Mouse (Mus musculus): Measurements from ENCODE around the gene Panx2. TPM values are rescaled to one million over a fixed set of nuclear protein-coding genes. Genes with fewer than 3 reads are reported as not detected.

The Panx2 gene
- polyA plus RNA-seq, 1 experiment = not detected

- H3K79me2 ChIP-seq (ENCODE audit: control insufficient read depth, insufficient read depth) = no peaks in the 10 kb centered on the region
- no peak overlapping the region for H3K4me2 ChIP-seq (ENCODE audit: low read depth)
- H3K4me3 ChIP-seq = no peak overlapping the region
- TF ChIP-seq USF1 (IDR thresholded peaks at IDR 0.05; ENCODE audit: low read depth) (no peak), POLR2A (IDR thresholded peaks at IDR 0.05; ENCODE audit: insufficient read length, low read depth) (no peak), TCF12 (IDR thresholded peaks at IDR 0.05; ENCODE audit: insufficient read depth, poor library complexity, severe bottlenecking) (no peak)
- no peaks in the 10 kb centered on the region for H3K36me3 ChIP-seq (ENCODE audit: control insufficient read depth, insufficient read depth)
- H3ac ChIP-seq (ENCODE audit: control insufficient read depth, insufficient read length) = no peak overlapping the region
- H3K27me3 ChIP-seq (ENCODE audit: control insufficient read depth, insufficient read depth, insufficient read length) = peaks cover 91% of the 10 kb centered on the region
Measured at GRCm38 (mm10) chr15:89060811-89061460, 1.4 kb downstream of the Panx2 start.

GRCm38 (mm10) chr15:89061761-89062517 is 2.4 kb downstream of the Panx2 start:
- Histone ChIP-seq H3K27me3 (ENCODE audit: control insufficient read depth, insufficient read depth, insufficient read length) (peaks cover 93% of the 10 kb centered on the region), H3ac (ENCODE audit: control insufficient read depth, insufficient read length) (no peak overlapping the region), H3K36me3 (ENCODE audit: control insufficient read depth, insufficient read depth) (no peaks in the 10 kb centered on the region), H3K4me3 (no peak overlapping the region), H3K4me2 (ENCODE audit: low read depth) (no peak overlapping the region), H3K79me2 (ENCODE audit: control insufficient read depth, insufficient read depth) (no peaks in the 10 kb centered on the region)
- TF ChIP-seq SRF (IDR thresholded peaks at IDR 0.05; ENCODE audit: control insufficient read depth, insufficient read length, low read depth) = no peak
- TF ChIP-seq USF1 (IDR thresholded peaks at IDR 0.05; ENCODE audit: low read depth) = no peak
- no peak for TF ChIP-seq REST (IDR thresholded peaks at IDR 0.05; ENCODE audit: insufficient read depth, insufficient read length)
- no peak for TF ChIP-seq MYOG (IDR thresholded peaks at IDR 0.05; ENCODE audit: control insufficient read depth in 1 of 3, insufficient read depth in 1 of 3, insufficient read length in 2 of 3, low read depth in 2 of 3)
- TF ChIP-seq TCF3 (IDR thresholded peaks at IDR 0.05; ENCODE audit: insufficient read length, low read depth) = no peak
- no peak for TF ChIP-seq CEBPB (IDR thresholded peaks at IDR 0.05; ENCODE audit: insufficient read depth, poor library complexity, severe bottlenecking)
- TF ChIP-seq MYOD1 (IDR thresholded peaks at IDR 0.05; ENCODE audit: control insufficient read depth in 1 of 3, insufficient read length in 2 of 3, low read depth in 2 of 3) = no peak
- no peak for TF ChIP-seq TCF12 (IDR thresholded peaks at IDR 0.05; ENCODE audit: insufficient read depth, poor library complexity, severe bottlenecking)
- TF ChIP-seq E2F4 (IDR thresholded peaks at IDR 0.05; ENCODE audit: insufficient read depth) = no peak
- TF ChIP-seq POLR2A (IDR thresholded peaks at IDR 0.05; ENCODE audit: insufficient read length, low read depth) = no peak

GRCm38 (mm10) chr15:89062518-89062910 is 3.0 kb downstream of the Panx2 start:
- H3K79me2 ChIP-seq (ENCODE audit: control insufficient read depth, insufficient read depth) = no peaks in the 10 kb centered on the region
- no peak overlapping the region for H3ac ChIP-seq (ENCODE audit: control insufficient read depth, insufficient read length)
- H3K36me3 ChIP-seq (ENCODE audit: control insufficient read depth, insufficient read depth) = no peaks in the 10 kb centered on the region
- no peak for TF ChIP-seq MAX (IDR thresholded peaks at IDR 0.05; ENCODE audit: low read depth)
- no peak for TF ChIP-seq CEBPB (IDR thresholded peaks at IDR 0.05; ENCODE audit: insufficient read depth, poor library complexity, severe bottlenecking)
- no peak for TF ChIP-seq MYOD1 (IDR thresholded peaks at IDR 0.05; ENCODE audit: control insufficient read depth in 1 of 3, insufficient read length in 2 of 3, low read depth in 2 of 3)
- no peak for TF ChIP-seq SRF (IDR thresholded peaks at IDR 0.05; ENCODE audit: control insufficient read depth, insufficient read length, low read depth)
- TF ChIP-seq E2F4 (IDR thresholded peaks at IDR 0.05; ENCODE audit: insufficient read depth) = no peak
- no peak for TF ChIP-seq POLR2A (IDR thresholded peaks at IDR 0.05; ENCODE audit: insufficient read length, low read depth)
- TF ChIP-seq TCF12 (IDR thresholded peaks at IDR 0.05; ENCODE audit: insufficient read depth, poor library complexity, severe bottlenecking) = no peak
- TF ChIP-seq REST (IDR thresholded peaks at IDR 0.05; ENCODE audit: insufficient read depth, insufficient read length) = no peak
- TF ChIP-seq MYOG (IDR thresholded peaks at IDR 0.05; ENCODE audit: control insufficient read depth in 1 of 3, insufficient read depth in 1 of 3, insufficient read length in 2 of 3, low read depth in 2 of 3) = no peak
- no peak for TF ChIP-seq TCF3 (IDR thresholded peaks at IDR 0.05; ENCODE audit: insufficient read length, low read depth)
- no peak for TF ChIP-seq POLR2AphosphoS2 (IDR thresholded peaks at IDR 0.05; ENCODE audit: insufficient read length, low read depth)
- no peak for TF ChIP-seq USF1 (IDR thresholded peaks at IDR 0.05; ENCODE audit: low read depth)
- no peak overlapping the region for H3K4me2 ChIP-seq (ENCODE audit: low read depth)
- H3K4me3 ChIP-seq = no peak overlapping the region
- H3K27me3 ChIP-seq (ENCODE audit: control insufficient read depth, insufficient read depth, insufficient read length) = peaks cover 95% of the 10 kb centered on the region

DNA sequence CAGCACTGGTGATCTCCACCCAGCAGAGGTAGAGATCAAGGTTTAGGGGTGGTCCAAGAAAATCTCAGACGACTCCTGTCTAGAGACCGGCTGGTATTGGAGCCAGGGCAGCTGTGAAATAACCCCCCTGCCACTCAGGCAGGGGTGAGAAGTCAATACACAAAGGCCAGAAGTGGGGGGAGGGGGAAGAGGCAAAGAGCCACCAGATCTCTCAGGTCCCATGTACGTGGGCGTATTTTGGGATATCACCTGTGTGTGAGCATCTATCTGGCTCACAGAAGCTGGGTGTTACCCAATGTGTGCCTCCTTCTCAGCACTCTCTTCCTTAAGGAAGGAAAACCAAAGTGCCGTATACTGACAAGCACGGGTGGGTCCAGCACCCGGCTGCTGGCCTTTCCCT is 3.5 kb downstream of the Panx2 start:
- Histone ChIP-seq H3ac (ENCODE audit: control insufficient read depth, insufficient read length) (no peak overlapping the region), H3K4me3 (no peak overlapping the region), H3K4me2 (ENCODE audit: low read depth) (no peak overlapping the region), H3K36me3 (ENCODE audit: control insufficient read depth, insufficient read depth) (no peaks in the 10 kb centered on the region), H3K27me3 (ENCODE audit: control insufficient read depth, insufficient read depth, insufficient read length) (peaks cover 95% of the 10 kb centered on the region), H3K79me2 (ENCODE audit: control insufficient read depth, insufficient read depth) (no peaks in the 10 kb centered on the region)
- TF ChIP-seq USF1 (IDR thresholded peaks at IDR 0.05; ENCODE audit: low read depth) = no peak
- TF ChIP-seq E2F4 (IDR thresholded peaks at IDR 0.05; ENCODE audit: insufficient read depth) = no peak

DNA sequence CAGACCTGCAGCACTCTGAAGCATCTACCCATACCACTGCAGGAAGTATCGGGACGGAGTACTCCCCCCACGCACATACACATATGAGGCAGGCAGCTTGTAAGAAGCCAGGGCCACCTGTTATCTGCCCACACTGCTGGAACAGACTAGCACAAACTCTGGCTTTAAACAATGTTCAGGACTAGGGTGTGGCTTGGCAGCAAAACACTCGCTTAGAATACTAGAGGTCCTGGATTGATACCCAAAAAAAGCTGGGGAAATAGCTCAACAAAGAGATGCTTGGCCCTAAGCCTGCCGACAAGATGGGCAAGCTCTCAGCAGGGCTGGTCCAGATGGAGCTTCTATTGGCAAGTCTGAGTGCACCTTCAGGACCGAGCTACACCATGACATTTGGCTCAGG is 4.0 kb downstream of the Panx2 start:
- Histone ChIP-seq H3ac (ENCODE audit: control insufficient read depth, insufficient read length) (no peak overlapping the region), H3K36me3 (ENCODE audit: control insufficient read depth, insufficient read depth) (no peaks in the 10 kb centered on the region), H3K4me3 (no peak overlapping the region), H3K4me2 (ENCODE audit: low read depth) (no peak overlapping the region), H3K27me3 (ENCODE audit: control insufficient read depth, insufficient read depth, insufficient read length) (peaks cover 97% of the 10 kb centered on the region), H3K79me2 (ENCODE audit: control insufficient read depth, insufficient read depth) (no peaks in the 10 kb centered on the region)
- no peak for TF ChIP-seq CEBPB (IDR thresholded peaks at IDR 0.05; ENCODE audit: insufficient read depth, poor library complexity, severe bottlenecking)
- peak in 1 of 3 experiments; percentile 16 for TF ChIP-seq MYOG (IDR thresholded peaks at IDR 0.05; ENCODE audit: control insufficient read depth in 1 of 3, insufficient read depth in 1 of 3, insufficient read length in 2 of 3, low read depth in 2 of 3)
- peak in 2 of 3 experiments; percentile 61 to 83 for TF ChIP-seq MYOD1 (IDR thresholded peaks at IDR 0.05; ENCODE audit: control insufficient read depth in 1 of 3, insufficient read length in 2 of 3, low read depth in 2 of 3)
- TF ChIP-seq USF1 (IDR thresholded peaks at IDR 0.05; ENCODE audit: low read depth) = no peak
- no peak for TF ChIP-seq SRF (IDR thresholded peaks at IDR 0.05; ENCODE audit: control insufficient read depth, insufficient read length, low read depth)
- no peak for TF ChIP-seq TCF12 (IDR thresholded peaks at IDR 0.05; ENCODE audit: insufficient read depth, poor library complexity, severe bottlenecking)
- TF ChIP-seq MAX (IDR thresholded peaks at IDR 0.05; ENCODE audit: low read depth) = no peak
- no peak for TF ChIP-seq POLR2AphosphoS2 (IDR thresholded peaks at IDR 0.05; ENCODE audit: insufficient read length, low read depth)
- no peak for TF ChIP-seq TCF3 (IDR thresholded peaks at IDR 0.05; ENCODE audit: insufficient read length, low read depth)
- no peak for TF ChIP-seq E2F4 (IDR thresholded peaks at IDR 0.05; ENCODE audit: insufficient read depth)
- TF ChIP-seq POLR2A (IDR thresholded peaks at IDR 0.05; ENCODE audit: insufficient read length, low read depth) = no peak
